13 mouse cellular contexts compared by ENCODE assay signal in the genomic region with DNA sequence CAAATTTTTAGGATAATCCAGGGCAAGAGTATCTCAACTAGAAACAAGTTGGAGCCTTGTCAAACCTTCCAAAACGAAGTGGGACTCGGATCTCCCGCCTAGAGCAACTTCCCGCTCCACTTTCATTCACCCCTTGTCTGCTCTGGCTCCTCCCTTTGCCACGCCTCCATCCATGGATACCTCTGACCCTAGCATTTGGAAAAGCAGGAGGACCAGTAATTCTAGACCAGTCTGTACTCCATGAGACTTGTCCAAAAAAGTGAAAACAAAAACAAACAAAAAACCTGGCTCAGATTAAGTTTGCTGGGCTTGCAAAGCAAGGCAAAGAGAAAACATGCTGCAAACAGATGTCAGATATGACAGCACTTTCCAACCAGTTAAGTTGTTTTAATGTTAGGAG. TPM values are rescaled to one million over a fixed set of nuclear protein-coding genes. Genes with fewer than 3 reads are reported as not detected.
DNase-seq lines count a peak whose midpoint lies in the region; ATAC-seq and TF ChIP-seq lines count a peak whose summit lies in the region.
"Had no signal": no experiment of that assay in that cellular context is flagged by ENCODE, and none has a peak within 500 bp of the region (broad histone marks: within the 10 kb centered on the region; RNA-seq: fewer than 3 reads in every experiment).

No protein-coding gene starts in this region.

- H3K4me3 ChIP-seq in forebrain, embryonic 10.5 days = no peak overlapping the region
- H3K4me3 ChIP-seq in forebrain, embryonic 15.5 days = no peak overlapping the region
- H3K4me3 ChIP-seq in stomach, postnatal 0 days (ENCODE audit: low read depth, low read length) = no peak overlapping the region
- H3K4me3 ChIP-seq: embryonic facial prominence, embryonic 15.5 days had no signal

- no peak for TF ChIP-seq CTCF in stomach, postnatal 0 days (IDR thresholded peaks at IDR 0.05; ENCODE audit: low read depth)

- no peak for ATAC-seq in forebrain, embryonic 15.5 days (replicated peaks)
- ATAC-seq in neutrophil, adult 5-6 weeks (ENCODE audit: extremely low read depth, insufficient number of reproducible peaks, low FRiP score, poor library complexity, severe bottlenecking) = 0 out of 2 replicates have a peak, but pooled peaks have one; percentile 30
- no peak for ATAC-seq in stomach, postnatal 0 days (ENCODE audit: low FRiP score, low TSS enrichment)
- ATAC-seq: activated CD4-positive, CD25-positive, alpha-beta regulatory T cell, adult 4 months had no signal

- H3K9me3 ChIP-seq in forebrain, embryonic 10.5 days = no peaks in the 10 kb centered on the region
- H3K9me3 ChIP-seq in forebrain, embryonic 15.5 days = no peaks in the 10 kb centered on the region
- no peaks in the 10 kb centered on the region for H3K9me3 ChIP-seq in stomach, postnatal 0 days (ENCODE audit: control insufficient read depth, low read length)
- H3K9me3 ChIP-seq: embryonic facial prominence, embryonic 15.5 days had no signal

- no peak for DNase-seq in forebrain, embryonic 10.5 days (ENCODE audit: extremely low spot score, low spot score)
- DNase-seq in retina, postnatal 1 day = peak; percentile 32
- DNase-seq in retina, embryonic 14.5 days (ENCODE audit: low spot score) = no peak
- DNase-seq in liver = peak; percentile 63
- DNase-seq in stomach, postnatal 0 days (ENCODE audit: low spot score) = no peak
- DNase-seq in B cell, adult 2 months = no peak
- DNase-seq: heart, postnatal 36 days; layer of hippocampus, adult 9-11 months had no signal

- no peaks in the 10 kb centered on the region for H3K27me3 ChIP-seq in forebrain, embryonic 10.5 days (ENCODE audit: poor library complexity, severe bottlenecking)
- H3K27me3 ChIP-seq in forebrain, embryonic 15.5 days = no peaks in the 10 kb centered on the region
- no peaks in the 10 kb centered on the region for H3K27me3 ChIP-seq in stomach, postnatal 0 days (ENCODE audit: control insufficient read depth, insufficient read depth, low read length)
- H3K27me3 ChIP-seq: embryonic facial prominence, embryonic 15.5 days had no signal

- 4% methylated on average over 5 of the region's 5 CpGs for WGBS in forebrain, embryonic 10.5 days
- WGBS in forebrain, embryonic 15.5 days = 8% methylated on average over 5 of the region's 5 CpGs
- 8% methylated on average over 5 of the region's 5 CpGs for WGBS in stomach, postnatal 0 days

- H3K27ac ChIP-seq in forebrain, embryonic 10.5 days = 0 out of 2 replicates have a peak overlapping the region, but pooled peaks have one; percentile 16
- H3K27ac ChIP-seq in forebrain, embryonic 15.5 days (replicated peaks) = no peak overlapping the region
- H3K27ac ChIP-seq in stomach, postnatal 0 days (replicated peaks) = no peak overlapping the region
- H3K27ac ChIP-seq: embryonic facial prominence, embryonic 15.5 days; macrophage had no signal

- H3K4me1 ChIP-seq in forebrain, embryonic 10.5 days = peaks cover 35% of the 10 kb centered on the region
- H3K4me1 ChIP-seq in forebrain, embryonic 15.5 days = peaks cover 29% of the 10 kb centered on the region
- peaks cover 5% of the 10 kb centered on the region; the same call in 1 of the 2 replicates for H3K4me1 ChIP-seq in stomach, postnatal 0 days (replicated peaks; ENCODE audit: control insufficient read depth, insufficient read depth)

- H3K36me3 ChIP-seq in forebrain, embryonic 10.5 days (replicated peaks) = peaks cover 16% of the 10 kb centered on the region
- H3K36me3 ChIP-seq in forebrain, embryonic 15.5 days = peaks cover 5% of the 10 kb centered on the region; the same call in 1 of the 2 replicates
- H3K36me3 ChIP-seq in stomach, postnatal 0 days (ENCODE audit: control insufficient read depth, insufficient read depth, low read length) = no peaks in the 10 kb centered on the region; the same call in 1 of the 2 replicates

- no peak overlapping the region for H3K9ac ChIP-seq in forebrain, embryonic 15.5 days (replicated peaks)
- no peak overlapping the region for H3K9ac ChIP-seq in stomach, postnatal 0 days (ENCODE audit: low read length)
- H3K9ac ChIP-seq: embryonic facial prominence, embryonic 15.5 days had no signal

- TF ChIP-seq EP300 in stomach, postnatal 0 days (optimal IDR thresholded peaks at IDR 0.05) = no peak

- H3K4me2 ChIP-seq in forebrain, embryonic 15.5 days (replicated peaks) = no peak overlapping the region
- H3K4me2 ChIP-seq in stomach, postnatal 0 days (replicated peaks; ENCODE audit: low read depth) = no peak overlapping the region
- H3K4me2 ChIP-seq: embryonic facial prominence, embryonic 15.5 days had no signal

RNA-seq across cellular contexts. Expression of gene Ankfy1, which starts 1.6 kb away (rescaled TPM):
- polyA plus RNA-seq in forebrain, embryonic 10.5 days (2016; fragmentation: Nextera tagmentation; extraction: Ambion mirVana) = 25.5 and 27.7 TPM in 2 replicates
- 27.1 and 28.0 TPM in 2 replicates for polyA plus RNA-seq in forebrain, embryonic 15.5 days (2015; fragmentation: Nextera tagmentation; extraction: Ambion mirVana)
- 101 and 106 TPM in 2 replicates for total RNA-seq in neutrophil, adult 5-6 weeks (2017)
- 7.7 and 8.4 TPM in 2 replicates for polyA plus RNA-seq in stomach, postnatal 0 days (2015; fragmentation: Nextera tagmentation; extraction: Ambion mirVana)

Comparison
In these comparisons a context has a peak if more than half of its experiments do, and no peak if none do; other contexts are left out.
1. DNase-seq: peak in retina, postnatal 1 day (single experiment) and liver (single experiment); none in forebrain, embryonic 10.5 days (single experiment), retina, embryonic 14.5 days (single experiment), stomach, postnatal 0 days (single experiment) and B cell, adult 2 months (0 of 2).